Mouse (Mus musculus) heart, adult 9 months (tissue): Measurements from ENCODE around the gene Mesd.

Experiments
- DNase-seq, 2 experiments: peaks; one replicate each; pipeline ENCODE4 v3.0.0; 2022; ENCODE audit warnings: low spot score in 2 of 2

The Mesd gene

GRCm38 (mm10) chr7:83884021-83884658, at the start of gene Mesd, which contains the start of gene Tlnrd1:
Gene Mesd (plus strand): TSS chr7:83884466.
Gene Tlnrd1 (minus strand): TSS chr7:83884305.
- DNase-seq = peak; percentile 90 to 94

- no peak for DNase-seq
Measured at GRCm38 (mm10) chr7:83838525-83839224, 45.6 kb upstream of the Mesd start.

DNA sequence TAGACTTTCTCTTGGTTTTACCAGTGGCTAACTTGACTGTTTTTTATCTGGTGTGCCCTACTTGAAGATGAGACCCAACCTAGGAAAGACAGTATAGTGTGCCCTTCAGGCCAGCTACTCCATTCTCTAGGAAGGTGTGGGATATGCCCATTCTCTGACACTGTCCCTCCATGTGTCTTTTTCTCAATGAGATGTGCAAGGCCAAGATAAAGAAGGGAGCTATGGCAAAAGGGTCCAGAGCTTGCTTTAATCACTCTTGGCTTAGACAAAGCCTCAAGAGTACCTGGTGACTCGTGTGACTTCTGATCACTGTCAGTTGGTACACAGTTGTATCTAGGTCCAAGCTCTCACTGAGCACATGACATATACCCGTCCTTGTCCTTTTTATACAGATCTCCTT, 44.2 kb upstream of the Mesd start:
- no peak for DNase-seq

- peak; percentile 4 to 5 for DNase-seq
Measured at GRCm38 (mm10) chr7:83842486-83843259, 41.6 kb upstream of the Mesd start.

DNA sequence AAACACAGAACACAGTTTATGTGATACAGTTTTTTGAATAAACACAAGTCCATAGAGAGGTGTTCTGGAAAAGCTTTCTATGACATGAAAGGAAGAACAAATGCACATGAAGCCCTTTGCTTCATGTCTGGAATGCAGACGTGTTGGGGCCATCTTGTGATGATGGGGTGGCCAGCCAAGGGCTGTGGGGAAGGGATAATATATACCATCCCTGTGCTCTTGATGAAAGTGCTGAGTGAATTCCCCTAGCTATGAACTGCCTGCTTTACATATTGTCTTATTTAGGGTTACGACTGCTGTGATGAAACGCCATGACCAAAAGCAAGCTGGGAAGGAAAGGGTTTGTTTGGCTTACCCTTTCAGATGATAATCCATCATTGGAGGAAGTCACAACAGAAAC, 39.5 kb upstream of the Mesd start:
- DNase-seq = no peak

DNA sequence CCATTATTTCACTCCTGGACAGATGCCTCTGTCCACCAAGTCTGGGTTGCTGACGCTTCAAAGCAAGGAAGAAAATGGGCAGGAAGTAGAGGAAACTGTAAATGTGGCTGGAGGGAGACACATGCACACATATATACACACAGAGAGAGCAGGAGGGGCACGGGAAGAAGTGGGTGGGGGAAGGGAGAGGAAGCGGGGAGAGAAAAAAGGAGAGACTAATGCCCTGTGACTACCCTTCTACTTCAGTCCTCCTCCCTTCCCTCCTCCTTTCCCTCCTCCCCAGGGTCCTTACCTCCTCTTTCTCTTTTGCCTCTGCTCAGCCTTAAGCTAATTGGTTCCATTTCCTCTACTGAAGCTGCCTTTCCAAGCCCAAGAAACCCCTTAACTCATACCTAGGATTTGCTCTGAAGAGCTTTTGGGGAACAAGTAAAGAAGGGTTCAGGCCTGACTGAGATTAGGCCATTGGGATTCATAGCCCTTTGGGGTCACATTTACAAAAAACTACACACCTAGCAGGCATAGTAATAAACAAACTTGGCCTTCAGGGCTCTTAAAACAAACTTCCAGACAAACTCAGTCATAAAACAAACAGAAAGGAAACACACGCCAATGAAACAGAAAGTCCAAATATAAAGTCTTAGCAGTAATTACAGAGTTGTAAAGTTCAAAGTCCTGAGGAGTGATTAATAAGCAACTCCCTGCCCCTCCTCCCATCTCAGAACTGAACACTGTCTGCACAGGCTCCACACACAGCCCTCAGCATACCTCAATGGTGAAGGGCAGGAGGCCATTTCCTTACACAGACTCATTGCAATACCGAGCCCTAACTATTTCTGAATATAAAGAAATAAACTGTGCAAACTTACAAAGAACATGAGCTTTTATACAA, 36.8 kb upstream of the Mesd start:
- DNase-seq = no peak

- no peak for DNase-seq
Measured at GRCm38 (mm10) chr7:83851569-83852380, 32.5 kb upstream of the Mesd start.

GRCm38 (mm10) chr7:83852381-83853380, 31.6 kb upstream of the Mesd start:
- no peak for DNase-seq

GRCm38 (mm10) chr7:83855203-83855602, 29.1 kb upstream of the Mesd start:
- no peak for DNase-seq

- peak; percentile 14 to 37 for DNase-seq
Measured at GRCm38 (mm10) chr7:83856353-83857207, 27.7 kb upstream of the Mesd start.

GRCm38 (mm10) chr7:83857208-83857488, 27.1 kb upstream of the Mesd start:
- peak in 1 of 2 experiments; percentile 15 for DNase-seq

GRCm38 (mm10) chr7:83857921-83858320, 26.3 kb upstream of the Mesd start:
- no peak for DNase-seq

DNA sequence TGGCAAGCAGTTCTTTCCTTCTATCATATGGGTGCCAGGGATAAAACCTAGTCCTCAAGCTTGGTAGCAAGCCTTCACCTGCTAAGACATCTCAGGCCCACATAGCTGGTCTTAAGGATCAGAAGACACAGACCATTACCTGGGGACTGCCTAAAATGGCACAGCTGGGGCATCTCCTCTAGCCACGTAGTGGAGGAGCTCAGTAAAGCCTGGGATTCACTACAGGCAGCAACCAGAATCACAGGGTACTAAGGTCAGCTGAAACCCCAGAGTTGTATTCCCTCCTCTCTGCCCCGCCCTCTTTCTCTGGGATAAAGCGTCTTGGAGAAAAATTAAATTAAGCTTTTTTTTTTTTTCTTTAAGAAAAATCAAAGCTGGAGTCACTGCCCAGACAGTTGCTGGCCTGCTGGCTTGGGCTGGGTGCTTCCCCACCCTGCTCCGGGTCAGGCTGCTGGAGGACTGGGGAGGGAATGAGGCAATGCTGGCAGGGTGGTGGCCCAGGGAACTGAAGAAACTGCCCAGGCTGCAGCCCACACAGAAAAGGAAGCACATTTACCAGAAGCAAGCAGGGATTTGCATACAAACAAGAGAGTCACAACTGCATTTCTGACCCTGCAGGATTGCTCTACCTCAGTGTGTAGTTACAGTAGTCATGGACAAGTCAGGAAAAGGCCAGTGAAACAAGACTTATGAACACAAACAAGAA, 24.7 kb upstream of the Mesd start:
- peak; percentile 55 to 65 for DNase-seq

- no peak for DNase-seq
Measured at GRCm38 (mm10) chr7:83863554-83863953, 20.7 kb upstream of the Mesd start.

GRCm38 (mm10) chr7:83868200-83868599, 16.1 kb upstream of the Mesd start:
- DNase-seq = no peak

GRCm38 (mm10) chr7:83869839-83870543, 14.3 kb upstream of the Mesd start:
- no peak for DNase-seq

DNA sequence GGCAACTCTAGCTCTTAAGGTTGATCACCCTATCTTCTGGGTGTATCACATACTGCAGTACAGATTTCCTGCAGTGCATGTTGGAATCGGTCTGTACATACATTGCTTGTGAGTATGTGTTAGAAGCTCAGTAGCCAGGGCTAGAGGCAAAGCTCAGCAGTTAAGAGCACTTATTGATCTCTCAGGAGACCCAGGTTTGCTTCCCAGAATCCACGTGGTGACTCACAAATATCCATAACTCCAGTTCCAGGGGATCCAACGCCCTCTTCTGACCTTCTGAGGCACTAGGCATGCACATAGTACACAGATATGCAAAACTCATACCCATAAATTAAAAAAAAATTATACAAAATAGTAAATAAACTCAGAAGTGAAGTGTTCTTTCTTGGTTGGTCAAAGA, 7.2 kb upstream of the Mesd start:
- DNase-seq = no peak
